Mouse (Mus musculus) cerebellum, postnatal 25 days (tissue): Measurements from ENCODE around the gene Cnn3.

Source experiments
- DNase-seq, 2 experiments: peaks; one replicate each; pipeline ENCODE4 v3.0.0; 2021; ENCODE audit warnings: mixed read lengths in 2 of 2

The Cnn3 gene

DNA sequence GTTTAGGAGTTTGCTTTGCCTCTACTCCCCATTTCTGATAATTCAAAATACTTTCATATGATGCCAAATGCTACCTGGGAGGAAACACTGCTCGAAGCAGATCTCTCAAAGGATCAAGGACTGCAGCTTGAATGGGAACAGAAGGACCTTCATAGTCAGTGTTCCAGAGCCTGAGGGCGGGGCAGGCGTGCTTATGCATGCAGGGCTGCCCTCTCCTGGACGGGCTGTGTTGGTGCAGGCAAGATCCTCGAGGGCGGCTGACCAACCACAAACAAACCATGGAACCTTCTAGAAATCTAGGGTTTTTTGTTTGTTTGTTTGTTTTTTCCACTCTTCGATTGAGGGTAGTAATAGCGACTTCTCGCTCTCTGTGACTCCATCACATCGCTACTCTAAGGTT, 73.9 kb downstream of the Cnn3 start:
- DNase-seq, result peak; percentile 71 to 84

DNA sequence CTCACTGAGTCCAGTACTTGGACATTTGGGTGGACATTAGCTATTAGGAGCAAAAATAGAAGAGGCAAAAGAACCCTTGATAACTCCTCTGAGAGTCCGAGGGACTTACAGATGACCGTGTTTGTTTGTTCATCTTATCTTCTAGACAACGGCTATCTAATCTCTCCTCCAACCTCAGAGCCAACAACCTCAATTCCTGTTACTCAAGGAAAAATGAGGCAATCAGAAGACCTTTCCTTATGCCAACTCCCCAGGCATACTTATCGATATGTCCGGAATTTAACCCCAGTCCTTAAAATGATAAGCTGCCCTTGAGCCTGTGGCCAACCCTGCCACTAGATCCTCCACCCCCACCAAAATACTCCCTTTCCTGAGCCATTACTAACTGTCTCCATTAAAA, 74.4 kb downstream of the Cnn3 start:
- DNase-seq, result no peak

DNA sequence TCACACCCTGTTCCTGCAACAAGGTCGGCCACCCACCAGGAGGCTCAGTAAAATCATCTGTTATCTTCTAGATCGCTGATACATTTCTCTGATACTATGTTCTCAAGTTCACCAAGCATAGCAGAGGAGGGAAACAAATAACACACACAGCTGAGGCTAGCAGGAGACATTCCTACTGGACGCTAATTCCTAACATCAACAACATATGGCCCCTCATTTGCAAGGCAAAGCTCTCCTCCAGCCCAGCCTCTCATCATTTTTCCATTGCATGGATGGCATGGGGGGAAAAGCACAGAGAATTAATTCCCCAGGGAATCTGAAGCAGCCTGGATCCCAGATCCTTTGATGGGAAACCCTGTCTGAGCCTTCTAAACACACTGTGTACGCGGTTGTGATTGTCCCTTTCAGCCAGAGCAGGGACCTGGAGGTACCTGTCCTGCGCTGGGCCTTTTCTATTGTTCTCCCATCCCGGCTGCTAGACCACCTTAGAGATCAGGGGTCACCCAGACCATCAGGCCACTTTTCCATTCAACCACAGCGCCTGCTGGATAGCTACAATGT, 78.7 kb downstream of the Cnn3 start:
- no peak for DNase-seq

DNA sequence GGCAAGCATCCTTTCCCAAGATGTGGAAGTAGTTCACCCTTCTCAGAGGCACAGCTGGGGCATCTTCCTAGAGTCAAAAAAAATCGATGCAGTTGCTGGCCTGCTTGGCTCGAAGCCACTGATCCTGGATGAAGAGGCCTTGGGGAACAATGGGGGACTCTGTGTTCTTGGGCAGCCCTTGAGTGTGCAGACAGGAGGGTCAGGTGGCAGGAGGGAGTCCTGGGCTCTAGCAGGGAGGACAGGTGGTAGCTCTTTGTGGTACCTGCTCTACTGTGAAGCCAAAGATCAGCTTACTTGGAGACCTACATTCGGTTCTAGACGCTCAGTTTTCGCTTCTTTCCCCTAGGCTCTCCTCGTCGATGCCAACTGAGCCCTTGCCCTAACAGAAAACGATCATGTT, 79.9 kb downstream of the Cnn3 start:
- DNase-seq, result no peak

DNA sequence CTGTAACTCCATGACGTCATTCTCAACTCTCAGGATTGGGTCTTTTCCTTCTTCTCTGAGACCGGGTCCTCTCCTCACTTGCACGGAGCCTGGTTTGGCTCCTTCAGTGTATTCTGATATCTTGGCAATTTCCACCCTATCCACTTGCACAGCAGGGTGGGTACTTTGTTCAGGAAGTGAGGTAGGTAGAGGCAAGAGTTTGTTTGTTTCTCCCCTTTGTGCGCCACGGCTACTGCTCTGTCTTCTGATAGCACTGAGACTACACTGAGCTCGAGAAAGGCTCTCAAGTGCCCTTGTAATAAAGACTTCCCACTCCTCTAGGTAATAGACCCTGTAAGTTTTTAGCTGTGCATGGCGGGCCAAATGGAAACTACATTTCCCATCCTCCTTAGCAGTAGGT, 80.5 kb downstream of the Cnn3 start:
- no peak for DNase-seq

DNA sequence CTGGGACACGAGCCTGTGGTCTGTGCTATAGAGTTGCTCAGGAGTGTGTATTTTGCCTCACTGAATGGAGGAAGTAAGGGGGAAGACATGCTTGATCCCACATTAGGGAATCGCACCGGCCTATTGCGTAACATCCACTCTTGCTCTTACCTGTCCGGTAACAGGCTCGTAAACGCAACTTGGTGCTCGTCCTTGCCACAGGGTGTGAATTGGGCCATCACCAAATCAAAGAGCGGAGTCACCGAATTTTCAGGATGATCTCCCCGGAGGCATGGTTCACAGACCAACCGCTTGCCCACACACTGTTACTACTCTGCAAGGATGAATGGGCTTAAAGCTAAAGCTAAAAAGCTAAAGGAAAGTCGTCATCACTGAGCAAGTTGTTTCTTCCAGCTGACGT, 81.4 kb downstream of the Cnn3 start:
- DNase-seq, result no peak
